Mouse (Mus musculus): ENCODE measurements around the gene Rfxank. TPM values are rescaled to one million over a fixed set of nuclear protein-coding genes. Genes with fewer than 3 reads are reported as not detected.

Rfxank gene
- polyA plus RNA-seq, 1 experiment from 2014 or later, result 17.3 TPM

DNA sequence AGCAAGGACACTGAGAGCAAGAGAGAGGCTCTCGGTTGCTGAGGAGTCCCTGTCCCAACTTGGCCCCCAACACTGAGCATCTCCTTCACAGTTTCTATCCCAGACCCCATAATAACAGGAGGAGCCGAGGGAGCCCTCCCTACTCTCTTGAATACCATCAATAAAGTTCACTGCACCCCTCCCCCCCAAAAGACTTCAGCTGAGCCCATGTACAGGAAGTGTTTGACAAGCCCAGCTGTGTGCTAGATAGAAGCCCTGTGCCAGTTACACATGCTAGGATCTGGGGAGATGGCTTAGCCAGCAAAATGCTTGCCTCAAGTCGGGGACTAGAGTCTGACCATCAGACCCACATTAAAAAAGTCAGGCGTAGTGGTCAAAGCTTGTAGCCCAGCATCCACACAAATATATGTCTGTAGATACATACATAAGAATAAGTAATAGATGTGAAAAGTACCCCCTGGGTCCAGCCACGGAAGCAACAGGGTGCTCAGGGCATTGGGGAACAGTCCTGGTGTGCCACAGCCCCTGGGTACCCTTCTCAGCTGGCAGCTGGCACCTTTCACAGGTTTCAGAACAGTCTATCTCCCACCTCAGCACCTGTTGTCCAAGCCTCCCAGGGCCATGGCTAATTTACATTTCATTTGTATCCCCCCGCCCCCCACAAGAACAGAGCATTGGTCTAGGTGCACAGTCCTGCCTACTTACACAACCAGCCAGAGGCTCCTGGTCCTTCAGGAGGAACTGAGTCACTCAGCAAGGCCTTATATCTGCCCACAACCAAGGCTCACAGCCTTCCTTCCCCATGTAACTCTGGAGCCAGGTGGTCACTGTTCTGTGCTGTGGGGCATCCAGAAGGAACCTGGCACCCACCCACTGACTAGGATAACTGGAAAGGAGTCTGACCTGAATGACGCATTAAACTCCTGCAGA lies 9.0 kb upstream of the Rfxank start:
- ATAC-seq (ENCODE audit: insufficient read depth), result no peak
- whole genome bisulfite sequencing, result 76% methylated on average over 7 of the region's 7 CpGs
- H3K4me1 ChIP-seq (ENCODE audit: insufficient read depth), result no peaks in the 10 kb centered on the region

DNA sequence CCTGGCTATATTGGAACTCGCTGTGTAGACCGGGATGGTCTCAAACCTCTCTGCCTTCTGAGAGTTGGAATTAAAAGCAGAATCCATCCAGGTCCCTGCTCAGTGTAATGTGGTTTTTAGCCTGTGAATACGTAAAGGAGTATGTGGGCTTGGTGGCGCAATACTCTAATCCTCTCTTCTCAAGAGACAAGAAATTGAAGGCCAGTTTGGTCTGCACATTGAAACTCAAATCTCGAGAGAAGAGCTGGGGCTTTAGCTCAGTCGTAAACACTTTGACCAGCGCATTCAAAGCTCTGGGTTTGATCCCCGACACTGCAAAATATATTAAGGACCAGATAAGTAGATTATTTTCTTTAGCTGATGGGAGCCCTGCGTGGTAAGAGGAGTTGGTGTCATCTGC lies 1.0 kb upstream of the Rfxank start:
- WGBS, result 5% methylated on average over 9 of the region's 9 CpGs
- no peaks in the 10 kb centered on the region for H3K9me3 ChIP-seq (ENCODE audit: low read depth, low read length)
- TF ChIP-seq CTCF (IDR thresholded peaks at IDR 0.05; ENCODE audit: low read depth), result no peak
- peak overlapping the region; percentile 84 for H3K4me2 ChIP-seq
- peak overlapping the region; percentile 59; the same call in 1 of the 2 replicates for H3K27ac ChIP-seq (ENCODE audit: low read depth)
- no peak for ATAC-seq (ENCODE audit: insufficient read depth)
- H3K36me3 ChIP-seq (ENCODE audit: insufficient read depth), result peaks cover 32% of the 10 kb centered on the region
- peak; percentile 20 for DNase-seq
- peak overlapping the region; percentile 71 for H3K9ac ChIP-seq
- H3K27me3 ChIP-seq (ENCODE audit: insufficient read depth, low read length), result no peaks in the 10 kb centered on the region
- H3K4me1 ChIP-seq (ENCODE audit: insufficient read depth), result peaks cover 6% of the 10 kb centered on the region
- H3K4me3 ChIP-seq (ENCODE audit: low read depth, low read length), result peak overlapping the region; percentile 77

More for the DNA sequence above, 9.0 kb upstream of the Rfxank start:
- Histone ChIP-seq H3K4me2 (no peak overlapping the region), H3K9ac (no peak overlapping the region), H3K27me3 (ENCODE audit: insufficient read depth, low read length) (0 out of 2 replicates have a peak, but pooled peaks cover 3% of the 10 kb centered on the region), H3K36me3 (ENCODE audit: insufficient read depth) (peaks cover 34% of the 10 kb centered on the region), H3K27ac (ENCODE audit: low read depth) (no peak overlapping the region), H3K4me3 (ENCODE audit: low read depth, low read length) (no peak overlapping the region), H3K9me3 (ENCODE audit: low read depth, low read length) (no peaks in the 10 kb centered on the region)
- no peak for DNase-seq
- TF ChIP-seq CTCF (IDR thresholded peaks at IDR 0.05; ENCODE audit: low read depth), result no peak

DNA sequence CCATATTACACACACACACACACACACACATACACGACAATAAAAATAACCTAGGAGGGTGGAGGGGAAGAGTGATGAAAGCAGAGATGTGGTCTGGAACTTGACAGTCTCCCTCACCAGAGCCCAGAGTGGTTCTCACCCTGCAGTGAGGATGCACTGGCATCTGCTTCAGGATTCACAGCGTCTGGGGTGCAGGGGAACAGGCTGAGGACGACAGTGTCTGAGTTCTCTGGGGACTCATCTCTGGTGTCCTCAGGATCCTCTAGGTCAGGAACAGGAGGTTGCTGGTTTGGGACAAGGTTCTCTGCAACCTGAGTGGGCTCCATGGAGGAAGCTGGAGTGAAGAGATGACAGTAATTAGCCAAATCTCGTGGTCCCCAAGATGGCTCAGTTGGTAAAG lies 1.1 kb downstream of the Rfxank start:
- H3K4me3 ChIP-seq (ENCODE audit: low read depth, low read length), result peak overlapping the region; percentile 77
- WGBS, result 78% methylated on average over 4 of the region's 4 CpGs
- H3K4me1 ChIP-seq (ENCODE audit: insufficient read depth), result peaks cover 6% of the 10 kb centered on the region
- peaks cover 41% of the 10 kb centered on the region for H3K36me3 ChIP-seq (ENCODE audit: insufficient read depth)
- H3K9ac ChIP-seq, result peak overlapping the region; percentile 61
- no peak overlapping the region for H3K27ac ChIP-seq (ENCODE audit: low read depth)
- no peaks in the 10 kb centered on the region for H3K27me3 ChIP-seq (ENCODE audit: insufficient read depth, low read length)
- no peak for ATAC-seq (ENCODE audit: insufficient read depth)
- peak overlapping the region; percentile 84 for H3K4me2 ChIP-seq
- TF ChIP-seq CTCF (IDR thresholded peaks at IDR 0.05; ENCODE audit: low read depth), result no peak
- no peaks in the 10 kb centered on the region for H3K9me3 ChIP-seq (ENCODE audit: low read depth, low read length)
- DNase-seq, result no peak

DNA sequence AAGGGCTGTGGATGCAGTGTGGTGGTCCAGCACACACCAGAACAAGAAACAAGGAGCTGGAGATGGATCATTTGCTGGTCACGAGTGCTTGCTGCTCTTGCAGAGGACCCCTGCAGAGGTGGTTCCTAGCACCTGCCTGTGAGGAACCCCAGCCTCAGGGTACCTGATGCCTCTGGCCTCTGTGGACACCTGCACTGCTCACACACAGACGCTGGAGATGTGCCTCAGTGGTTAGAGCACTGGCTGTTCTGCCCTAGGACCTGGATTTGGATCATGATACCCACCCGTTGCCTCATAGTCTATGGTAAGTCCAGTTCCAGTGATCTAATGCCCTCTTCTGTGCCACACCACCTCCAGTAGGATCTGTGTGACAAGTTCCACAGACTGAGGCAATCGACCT lies 2.4 kb downstream of the Rfxank start:
- Histone ChIP-seq H3K4me3 (ENCODE audit: low read depth, low read length) (no peak overlapping the region), H3K4me1 (ENCODE audit: insufficient read depth) (peaks cover 6% of the 10 kb centered on the region), H3K4me2 (no peak overlapping the region), H3K27me3 (ENCODE audit: insufficient read depth, low read length) (no peaks in the 10 kb centered on the region), H3K36me3 (ENCODE audit: insufficient read depth) (peaks cover 46% of the 10 kb centered on the region), H3K27ac (ENCODE audit: low read depth) (no peak overlapping the region), H3K9ac (no peak overlapping the region), H3K9me3 (ENCODE audit: low read depth, low read length) (no peaks in the 10 kb centered on the region)
- no peak for DNase-seq
- ATAC-seq (ENCODE audit: insufficient read depth), result no peak
- TF ChIP-seq CTCF (IDR thresholded peaks at IDR 0.05; ENCODE audit: low read depth), result no peak
- 88% methylated on average over 4 of the region's 4 CpGs for WGBS

DNA sequence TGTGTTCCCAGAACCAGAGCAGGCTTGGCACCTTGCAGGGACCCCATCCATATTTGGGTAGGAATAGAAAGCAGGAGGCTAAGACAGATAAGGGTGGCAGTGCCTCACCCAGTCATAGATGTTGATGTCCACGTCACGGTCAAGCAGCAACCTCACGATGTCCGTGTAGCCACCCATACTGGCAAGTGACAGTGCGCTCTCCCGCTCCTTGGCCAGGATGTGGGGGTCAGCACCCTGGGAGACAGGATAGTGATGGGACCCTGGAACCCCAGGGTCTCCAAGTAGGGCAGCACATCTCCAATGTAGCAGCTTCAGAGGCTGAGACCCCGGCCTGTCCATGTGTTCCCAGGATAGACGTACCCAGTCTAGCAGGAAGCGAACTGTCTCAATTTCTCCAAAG lies 4.0 kb downstream of the Rfxank start:
- H3K9me3 ChIP-seq (ENCODE audit: low read depth, low read length), result no peaks in the 10 kb centered on the region
- TF ChIP-seq CTCF (IDR thresholded peaks at IDR 0.05; ENCODE audit: low read depth), result no peak
- ATAC-seq (ENCODE audit: insufficient read depth) (no peak), DNase-seq (no peak)
- no peak overlapping the region for H3K4me2 ChIP-seq
- peaks cover 46% of the 10 kb centered on the region for H3K36me3 ChIP-seq (ENCODE audit: insufficient read depth)
- H3K27me3 ChIP-seq (ENCODE audit: insufficient read depth, low read length), result no peaks in the 10 kb centered on the region
- no peak overlapping the region for H3K4me3 ChIP-seq (ENCODE audit: low read depth, low read length)
- 91% methylated on average over 9 of the region's 9 CpGs for WGBS
- no peaks in the 10 kb centered on the region for H3K4me1 ChIP-seq (ENCODE audit: insufficient read depth)
- H3K27ac ChIP-seq (ENCODE audit: low read depth), result no peak overlapping the region
- H3K9ac ChIP-seq, result no peak overlapping the region

DNA sequence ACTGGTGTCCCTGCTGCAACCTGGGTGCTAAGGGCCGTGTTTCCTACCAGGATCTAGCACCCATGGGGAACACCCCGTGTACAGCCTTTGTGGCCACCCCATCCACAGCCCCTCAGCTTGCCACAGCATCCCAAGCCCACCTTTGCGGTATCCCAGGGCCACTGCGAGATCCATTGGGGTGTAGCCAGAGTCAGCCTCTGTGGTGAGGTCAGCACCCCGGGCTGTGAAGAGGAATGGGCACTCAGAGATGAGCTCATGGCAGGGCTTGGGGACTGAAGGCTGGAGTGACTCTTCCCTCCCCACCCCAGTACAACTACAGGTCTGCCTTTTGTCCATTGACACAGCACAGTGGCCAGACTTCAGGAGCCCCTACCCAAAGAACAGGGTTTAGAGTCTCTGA lies 4.9 kb downstream of the Rfxank start:
- Histone ChIP-seq H3K9me3 (ENCODE audit: low read depth, low read length) (no peaks in the 10 kb centered on the region), H3K4me2 (no peak overlapping the region), H3K4me1 (ENCODE audit: insufficient read depth) (no peaks in the 10 kb centered on the region), H3K27me3 (ENCODE audit: insufficient read depth, low read length) (no peaks in the 10 kb centered on the region), H3K36me3 (ENCODE audit: insufficient read depth) (peaks cover 46% of the 10 kb centered on the region), H3K4me3 (ENCODE audit: low read depth, low read length) (no peak overlapping the region), H3K9ac (no peak overlapping the region), H3K27ac (ENCODE audit: low read depth) (no peak overlapping the region)
- no peak for ATAC-seq (ENCODE audit: insufficient read depth)
- WGBS, result 91% methylated on average over 5 of the region's 5 CpGs
- DNase-seq, result no peak
- TF ChIP-seq CTCF (IDR thresholded peaks at IDR 0.05; ENCODE audit: low read depth), result no peak

DNA sequence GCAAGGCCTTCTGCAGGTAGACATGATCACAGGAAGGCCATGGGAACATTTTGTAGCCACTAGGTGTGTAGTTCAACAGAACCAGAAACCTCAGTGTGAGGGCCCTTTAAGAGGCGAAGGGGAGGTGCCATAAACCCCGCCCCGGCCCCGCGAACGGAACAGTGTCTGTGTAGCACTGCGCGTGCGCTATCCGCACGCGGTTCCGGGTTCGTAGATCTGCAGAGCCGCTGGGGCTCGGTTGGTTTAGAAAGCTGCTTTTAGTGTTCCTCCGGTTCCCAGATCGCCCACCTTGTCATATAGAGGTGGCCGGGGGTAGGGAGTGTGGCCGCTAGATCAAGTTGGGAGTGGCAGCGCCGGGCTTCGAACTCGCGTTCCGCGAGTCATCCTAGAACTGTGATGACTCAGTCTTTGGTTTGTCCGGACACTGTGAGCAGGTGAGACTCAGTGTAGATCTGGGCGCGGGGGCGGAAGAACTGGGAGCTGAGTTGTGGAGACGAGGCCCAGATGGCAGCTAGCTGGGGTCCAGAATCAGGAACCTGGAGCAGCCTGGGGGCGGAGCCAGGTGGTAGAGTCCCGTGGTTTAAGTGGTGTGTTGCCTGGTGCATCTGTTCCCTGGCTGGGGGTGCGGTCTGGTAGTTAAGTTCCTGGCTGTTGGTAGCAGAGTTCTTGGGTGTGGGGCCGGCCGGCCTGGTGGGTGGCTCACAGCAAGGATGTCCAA lies 7.6 kb downstream of the Rfxank start, which contains the start of gene Nr2c2ap:
Nr2c2ap (plus strand) TSS at position 168 of the 718 bp plus-strand sequence.
- 2% methylated on average over 37 of the region's 37 CpGs for WGBS
- peak within 1 kb of the TSS; percentile 12; the same call in 1 of the 2 replicates for H3K27ac ChIP-seq (ENCODE audit: low read depth)

More for the DNA sequence above, 7.6 kb downstream of the Rfxank start, which contains the start of gene Nr2c2ap:
- Histone ChIP-seq H3K9ac (peak within 1 kb of the TSS; percentile 78), H3K27me3 (ENCODE audit: insufficient read depth, low read length) (no peaks in the 10 kb centered on the region), H3K4me1 (ENCODE audit: insufficient read depth) (0 out of 2 replicates have a peak, but pooled peaks cover 4% of the 10 kb centered on the region), H3K4me3 (ENCODE audit: low read depth, low read length) (peak within 1 kb of the TSS; percentile 80), H3K4me2 (peak within 1 kb of the TSS; percentile 87), H3K9me3 (ENCODE audit: low read depth, low read length) (no peaks in the 10 kb centered on the region), H3K36me3 (ENCODE audit: insufficient read depth) (peaks cover 40% of the 10 kb centered on the region)
- DNase-seq (peak; percentile 92), ATAC-seq (ENCODE audit: insufficient read depth) (peak; percentile 90)
- no peak for TF ChIP-seq CTCF (IDR thresholded peaks at IDR 0.05; ENCODE audit: low read depth)

Measured in lung, embryonic 14.5 days (tissue).